Comparison of ENCODE assay signal across 24 mouse cellular contexts in the genomic region with DNA sequence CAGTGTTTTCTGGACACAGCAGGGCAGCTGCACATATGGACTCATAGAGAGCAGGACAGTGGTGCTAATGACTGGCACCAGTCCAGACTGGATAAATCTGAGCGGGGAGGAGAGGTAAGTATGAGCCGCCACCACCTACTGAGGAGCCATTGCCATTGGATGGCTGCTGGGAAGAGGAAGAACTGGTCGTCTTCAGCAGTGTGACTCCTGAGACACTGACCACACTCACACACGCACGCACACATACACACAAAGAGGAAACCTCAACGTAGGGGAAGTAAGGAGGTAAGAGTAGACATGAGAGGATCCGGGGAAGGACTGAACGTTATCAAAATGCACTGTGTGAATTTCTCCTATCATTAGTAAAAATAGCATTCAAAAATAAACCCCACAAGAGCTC. TPM values are rescaled to one million over a fixed set of nuclear protein-coding genes. Genes with fewer than 3 reads are reported as not detected.
DNase-seq lines count a peak whose midpoint lies in the region; ATAC-seq and TF ChIP-seq lines count a peak whose summit lies in the region.
"Had no signal": no experiment of that assay in that cellular context is flagged by ENCODE, and none has a peak within 500 bp of the region (broad histone marks: within the 10 kb centered on the region; RNA-seq: fewer than 3 reads in every experiment).

No protein-coding gene starts in this region.

- H3K27me3 ChIP-seq in MEL (ENCODE audit: control insufficient read depth in 1 of 2, insufficient read depth in 2 of 2, low read length in 2 of 2), result no peaks in the 10 kb centered on the region
- no peaks in the 10 kb centered on the region for H3K27me3 ChIP-seq in forebrain, embryonic 15.5 days
- H3K27me3 ChIP-seq in stomach, postnatal 0 days (ENCODE audit: control insufficient read depth, insufficient read depth, low read length), result no peaks in the 10 kb centered on the region
- H3K27me3 ChIP-seq: embryonic facial prominence, embryonic 13.5 days; forebrain, embryonic 12.5 days; hindbrain, embryonic 12.5 days; hindbrain, embryonic 15.5 days had no signal

- no peak for TF ChIP-seq CTCF in MEL (IDR thresholded peaks at IDR 0.05 in 2 of 3, conservative IDR thresholded peaks at IDR 0.05 in 1 of 3; ENCODE audit: control insufficient read depth in 1 of 3, insufficient read depth in 1 of 3, low read depth in 2 of 3, low read length in 3 of 3, poor library complexity in 1 of 3, severe bottlenecking in 1 of 3)
- TF ChIP-seq CTCF in stomach, postnatal 0 days (IDR thresholded peaks at IDR 0.05; ENCODE audit: low read depth), result no peak

- no peaks in the 10 kb centered on the region for H3K79me2 ChIP-seq in MEL (ENCODE audit: control insufficient read depth, insufficient read depth, low read length, poor library complexity)

- H3K36me3 ChIP-seq in MEL (ENCODE audit: control insufficient read depth in 1 of 2, insufficient read depth in 2 of 2, low read length in 2 of 2), result no peaks in the 10 kb centered on the region
- no peaks in the 10 kb centered on the region for H3K36me3 ChIP-seq in forebrain, embryonic 15.5 days
- H3K36me3 ChIP-seq in stomach, postnatal 0 days (ENCODE audit: control insufficient read depth, insufficient read depth, low read length), result no peaks in the 10 kb centered on the region
- H3K36me3 ChIP-seq: embryonic facial prominence, embryonic 10.5 days; embryonic facial prominence, embryonic 13.5 days; forebrain, embryonic 12.5 days; hindbrain, embryonic 12.5 days; hindbrain, embryonic 15.5 days had no signal

- no peak overlapping the region for H3K27ac ChIP-seq in MEL (ENCODE audit: control insufficient read depth, low read depth, low read length)
- no peak overlapping the region for H3K27ac ChIP-seq in forebrain, embryonic 15.5 days (replicated peaks)
- no peak overlapping the region for H3K27ac ChIP-seq in stomach, postnatal 0 days (replicated peaks)
- H3K27ac ChIP-seq: embryonic facial prominence, embryonic 10.5 days; embryonic facial prominence, embryonic 13.5 days; forebrain, embryonic 12.5 days; gastrocnemius, adult 2 months; hindbrain, embryonic 12.5 days; hindbrain, embryonic 15.5 days had no signal

- ATAC-seq in common myeloid progenitor, adult 5-6 weeks (replicated peaks; ENCODE audit: low read depth, poor library complexity, severe bottlenecking), result 0 out of 2 replicates have a peak, but pooled peaks have one; percentile 8
- peak; percentile 61 for ATAC-seq in megakaryocyte progenitor cell, adult 5-6 weeks (replicated peaks; ENCODE audit: poor library complexity)
- ATAC-seq in forebrain, embryonic 15.5 days (replicated peaks), result no peak
- no peak for ATAC-seq in stomach, postnatal 0 days (ENCODE audit: low FRiP score, low TSS enrichment)
- ATAC-seq: forebrain, postnatal 0 days; intestine, postnatal 0 days had no signal

- peak; percentile 55 for DNase-seq in MEL (ENCODE audit: low read depth, low spot score)
- DNase-seq in adrenal gland, adult 18-20 months (ENCODE audit: low spot score in 2 of 2), result no peak
- DNase-seq in stomach, postnatal 0 days (ENCODE audit: low spot score), result no peak
- DNase-seq: adrenal gland, postnatal 10 days; adrenal gland, postnatal 36 days; cerebellum, adult 2 months; cerebellum, adult 9-11 months; cerebellum, postnatal 25 days; embryo, embryonic 11 days; forebrain, postnatal 0 days; gastrocnemius, adult 2 months; gastrocnemius, postnatal 14 days had no signal

- 94% methylated on average over 8 of the region's 8 CpGs for WGBS in forebrain, embryonic 15.5 days
- 83% methylated on average over 8 of the region's 8 CpGs for WGBS in stomach, postnatal 0 days

- H3K4me2 ChIP-seq in forebrain, embryonic 15.5 days (replicated peaks), result no peak overlapping the region
- H3K4me2 ChIP-seq in stomach, postnatal 0 days (replicated peaks; ENCODE audit: low read depth), result no peak overlapping the region
- H3K4me2 ChIP-seq: embryonic facial prominence, embryonic 13.5 days; forebrain, embryonic 12.5 days; heart, embryonic 11.5 days; hindbrain, embryonic 12.5 days; hindbrain, embryonic 15.5 days had no signal

- H3K9ac ChIP-seq in MEL (ENCODE audit: control insufficient read depth, low read depth, low read length, poor library complexity, severe bottlenecking), result no peak overlapping the region
- H3K9ac ChIP-seq in forebrain, embryonic 15.5 days (replicated peaks), result no peak overlapping the region
- no peak overlapping the region for H3K9ac ChIP-seq in stomach, postnatal 0 days (ENCODE audit: low read length)
- H3K9ac ChIP-seq: embryonic facial prominence, embryonic 13.5 days; forebrain, embryonic 12.5 days; forebrain, postnatal 0 days; hindbrain, embryonic 12.5 days; hindbrain, embryonic 15.5 days had no signal

- no peaks in the 10 kb centered on the region for H3K4me1 ChIP-seq in MEL (ENCODE audit: control insufficient read depth in 1 of 2, insufficient read depth in 2 of 2, low read length in 2 of 2)
- H3K4me1 ChIP-seq in forebrain, embryonic 15.5 days, result no peaks in the 10 kb centered on the region
- H3K4me1 ChIP-seq in stomach, postnatal 0 days (replicated peaks; ENCODE audit: control insufficient read depth, insufficient read depth), result no peaks in the 10 kb centered on the region
- H3K4me1 ChIP-seq: embryonic facial prominence, embryonic 10.5 days; embryonic facial prominence, embryonic 13.5 days; forebrain, embryonic 12.5 days; hindbrain, embryonic 12.5 days; hindbrain, embryonic 15.5 days had no signal

- no peak overlapping the region for H3K4me3 ChIP-seq in MEL (ENCODE audit: control insufficient read depth in 1 of 2, insufficient read depth in 1 of 2, low read depth in 2 of 2, low read length in 2 of 2)
- no peak overlapping the region for H3K4me3 ChIP-seq in forebrain, embryonic 15.5 days
- H3K4me3 ChIP-seq in stomach, postnatal 0 days (ENCODE audit: low read depth, low read length), result no peak overlapping the region
- H3K4me3 ChIP-seq: embryonic facial prominence, embryonic 10.5 days; embryonic facial prominence, embryonic 13.5 days; erythroblast, embryonic 14.5 days; forebrain, embryonic 12.5 days; gastrocnemius, adult 2 months; hindbrain, embryonic 12.5 days; hindbrain, embryonic 15.5 days had no signal

- TF ChIP-seq RAD21 in MEL (IDR thresholded peaks at IDR 0.05; ENCODE audit: low read depth, low read length), result no peak

- TF ChIP-seq EP300 in MEL (IDR thresholded peaks at IDR 0.05; ENCODE audit: low read depth in 1 of 2, low read length in 2 of 2), result no peak
- no peak for TF ChIP-seq EP300 in stomach, postnatal 0 days (optimal IDR thresholded peaks at IDR 0.05)

- TF ChIP-seq POLR2A in MEL (IDR thresholded peaks at IDR 0.05; ENCODE audit: control insufficient read depth in 1 of 2, insufficient read depth in 1 of 2, low read depth in 1 of 2, low read length in 2 of 2, poor library complexity in 1 of 2), result no peak

- H3K9me3 ChIP-seq in MEL (replicated peaks; ENCODE audit: insufficient read depth, low read length), result no peaks in the 10 kb centered on the region
- no peaks in the 10 kb centered on the region for H3K9me3 ChIP-seq in forebrain, embryonic 15.5 days
- no peaks in the 10 kb centered on the region for H3K9me3 ChIP-seq in stomach, postnatal 0 days (ENCODE audit: control insufficient read depth, low read length)
- H3K9me3 ChIP-seq: embryonic facial prominence, embryonic 10.5 days; embryonic facial prominence, embryonic 13.5 days; forebrain, embryonic 12.5 days; hindbrain, embryonic 12.5 days; hindbrain, embryonic 15.5 days had no signal

TF ChIP-seq in MEL, 35 proteins besides CTCF, POLR2A, EP300 and RAD21 (continues in another document):
- TF ChIP-seq ZMIZ1 (IDR thresholded peaks at IDR 0.05; ENCODE audit: low read depth, low read length) (no peak), NELFE (IDR thresholded peaks at IDR 0.05; ENCODE audit: low read depth, low read length) (no peak), JUND (IDR thresholded peaks at IDR 0.05; ENCODE audit: low read depth, low read length) (no peak), ZKSCAN1 (IDR thresholded peaks at IDR 0.05; ENCODE audit: low read depth, low read length) (no peak), MYC (IDR thresholded peaks at IDR 0.05; ENCODE audit: low read depth, low read length) (no peak), TAL1 (IDR thresholded peaks at IDR 0.05; ENCODE audit: low read length) (no peak), CHD1 (IDR thresholded peaks at IDR 0.05; ENCODE audit: low read depth, low read length) (no peak), MAFK (IDR thresholded peaks at IDR 0.05; ENCODE audit: borderline replicate concordance, low read depth, low read length) (no peak), ETS1 (IDR thresholded peaks at IDR 0.05; ENCODE audit: low read depth, low read length) (no peak), E2F4 (IDR thresholded peaks at IDR 0.05; ENCODE audit: borderline replicate concordance, low read depth, low read length) (no peak), MXI1 (IDR thresholded peaks at IDR 0.05; ENCODE audit: low read depth, low read length) (no peak), ZC3H11A (IDR thresholded peaks at IDR 0.05; ENCODE audit: low read depth, low read length) (no peak), RCOR1 (IDR thresholded peaks at IDR 0.05; ENCODE audit: low read depth, low read length) (no peak), MEF2A (IDR thresholded peaks at IDR 0.05; ENCODE audit: extremely low read depth, insufficient replicate concordance, low read depth, low read length, poor library complexity, severe bottlenecking) (no peak), BHLHE40 (IDR thresholded peaks at IDR 0.05; ENCODE audit: borderline replicate concordance, low read depth, low read length) (no peak)

RNA-seq across cellular contexts. Expression of a gene that starts 24.7 kb away (rescaled TPM):
- not detected in 2 replicates for total RNA-seq in MEL (2012; rRNA removed)
- not detected for polyA plus RNA-seq in MEL (2012; ENCODE audit: insufficient read depth in 1 of 2, insufficient read length in 2 of 2, low read depth in 1 of 2, low replicate concordance in 2 of 2, missing spikeins in 1 of 2)
- 0.55 and 0.68 TPM in 2 replicates for total RNA-seq in common myeloid progenitor, adult 5-6 weeks (2017)
- total RNA-seq in megakaryocyte progenitor cell, adult 5-6 weeks (2015), result 0.10 TPM in 1 of 2 replicates, not detected in the other
- 0.04 and 0.54 TPM in 2 replicates for total RNA-seq in megakaryocyte progenitor cell, adult 5-6 weeks (2017)
- total RNA-seq in adrenal gland, adult 18-20 months (2021), result 10 to 100 TPM; 20.9 to 24.6 TPM
- 4.3 and 4.5 TPM in 2 replicates for polyA plus RNA-seq in forebrain, embryonic 15.5 days (2015; fragmentation: Nextera tagmentation; extraction: Ambion mirVana)
- polyA plus RNA-seq in stomach, postnatal 0 days (2015; fragmentation: Nextera tagmentation; extraction: Ambion mirVana), result 1.1 and 2.4 TPM in 2 replicates
- total RNA-seq: gastrocnemius, adult 2 months had no signal
- polyA plus RNA-seq: erythroblast, embryonic 14.5 days had no signal

RNA-seq across cellular contexts. Expression of a gene that starts 27.0 kb away (rescaled TPM):
- not detected in 2 replicates for total RNA-seq in MEL (2012; rRNA removed)
- not detected for polyA plus RNA-seq in MEL (2012; ENCODE audit: insufficient read depth in 1 of 2, insufficient read length in 2 of 2, low read depth in 1 of 2, low replicate concordance in 2 of 2, missing spikeins in 1 of 2)
- total RNA-seq in common myeloid progenitor, adult 5-6 weeks (2017), result 78.1 and 85.9 TPM in 2 replicates
- total RNA-seq in megakaryocyte progenitor cell, adult 5-6 weeks (2015), result 276 and 297 TPM in 2 replicates
- 305 and 319 TPM in 2 replicates for total RNA-seq in megakaryocyte progenitor cell, adult 5-6 weeks (2017)
- total RNA-seq in adrenal gland, adult 18-20 months (2021), result 1 to 10 TPM; 1.5 to 3.0 TPM
- 0.04 TPM in 2 replicates for polyA plus RNA-seq in forebrain, embryonic 15.5 days (2015; fragmentation: Nextera tagmentation; extraction: Ambion mirVana)
- polyA plus RNA-seq in stomach, postnatal 0 days (2015; fragmentation: Nextera tagmentation; extraction: Ambion mirVana), result 0.07 TPM in 2 replicates
- total RNA-seq: forebrain, postnatal 0 days had no signal
- polyA plus RNA-seq: cortical plate, adult 2 months; erythroblast, embryonic 14.5 days had no signal

Comparison
In these comparisons a context has a peak if more than half of its experiments do, and no peak if none do; other contexts are left out.
1. ATAC-seq: peak in common myeloid progenitor, adult 5-6 weeks (single experiment) and megakaryocyte progenitor cell, adult 5-6 weeks (single experiment); none in forebrain, embryonic 15.5 days (single experiment) and stomach, postnatal 0 days (single experiment).
2. RNA of a gene that starts 24.7 kb away (total RNA-seq): 20.9 to 24.6 TPM in adrenal gland, adult 18-20 months; 0.55 to 0.68 TPM in common myeloid progenitor, adult 5-6 weeks, 0.04 to 0.54 TPM in megakaryocyte progenitor cell, adult 5-6 weeks and not detected in MEL; every median in the first group is over 10 times any median in the second.
3. RNA of a gene that starts 27.0 kb away (total RNA-seq): 276 to 319 TPM in megakaryocyte progenitor cell, adult 5-6 weeks and 78.1 to 85.9 TPM in common myeloid progenitor, adult 5-6 weeks; 1.5 to 3.0 TPM in adrenal gland, adult 18-20 months and not detected in MEL; every median in the first group is over 10 times any median in the second.